Mouse (Mus musculus): Measurements from ENCODE around the gene Nwd1.

Gene Nwd1

GRCm38 (mm10) chr8:72765696-72766095 is 119.2 kb downstream of the Nwd1 start:
- DNase-seq (ENCODE audit: low spot score): no peak

- DNase-seq (ENCODE audit: low spot score): no peak
These were observed 120.3 kb downstream of the Nwd1 start for GRCm38 (mm10) chr8:72766777-72767176.

Data from urinary bladder, postnatal 10 days (tissue).